8 mouse cellular contexts compared by ENCODE assay signal in the genomic region with DNA sequence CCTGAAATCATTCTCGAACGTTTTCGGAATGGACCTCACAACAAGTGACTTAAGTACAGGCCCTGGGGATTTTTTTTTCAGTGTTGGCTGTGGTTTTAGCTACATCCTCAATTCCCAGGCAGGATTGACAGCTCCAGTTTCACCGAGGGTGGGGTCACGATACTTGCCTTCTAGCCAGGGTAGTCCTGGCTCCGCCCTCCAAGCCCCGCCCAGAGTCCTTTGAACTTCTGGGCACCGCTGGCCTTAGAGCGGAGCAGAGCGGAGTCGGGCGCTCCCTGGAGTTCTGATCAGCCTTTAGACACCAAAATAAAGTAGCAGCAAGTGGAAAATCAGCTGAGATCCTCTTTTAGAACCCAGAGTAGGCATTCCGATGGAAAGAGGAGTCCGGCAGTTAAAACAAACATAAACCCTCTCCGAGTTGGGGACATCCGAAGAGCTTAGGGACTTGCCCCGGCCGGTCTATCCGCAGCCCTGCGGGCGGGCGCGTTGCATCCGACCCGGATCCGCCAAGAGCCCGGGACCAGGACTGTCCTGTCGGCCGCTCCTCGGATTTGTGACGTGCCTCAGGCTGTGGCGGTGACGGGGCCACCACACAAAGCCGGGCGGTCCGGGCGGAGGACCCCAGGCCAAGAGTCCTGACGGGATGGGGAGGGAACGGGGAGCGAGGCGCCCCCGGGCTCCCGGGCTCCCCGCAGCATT. TPM values are rescaled to one million over a fixed set of nuclear protein-coding genes. Genes with fewer than 3 reads are reported as not detected.
A peak's percentile ranks its signal among the peaks of the same experiment; 100 is the strongest.
DNase-seq lines count a peak whose midpoint lies in the region; ATAC-seq and TF ChIP-seq lines count a peak whose summit lies in the region.

No protein-coding gene starts in this region.

- WGBS in forebrain, postnatal 0 days: under 1% methylated on average over 44 of the region's 44 CpGs
- WGBS in lung, embryonic 14.5 days: 0% methylated on average over 44 of the region's 44 CpGs

- H3K27me3 ChIP-seq in MEL (ENCODE audit: control insufficient read depth in 1 of 2, insufficient read depth in 2 of 2, low read length in 2 of 2): no peaks in the 10 kb centered on the region
- peaks cover 10% of the 10 kb centered on the region; the same call in 1 of the 2 replicates for H3K27me3 ChIP-seq in forebrain, postnatal 0 days (ENCODE audit: insufficient read depth, low read length)
- H3K27me3 ChIP-seq in lung, embryonic 14.5 days (ENCODE audit: insufficient read depth, low read length): peaks cover 20% of the 10 kb centered on the region

- peak; percentile 98 for DNase-seq in MEL (ENCODE audit: low read depth, low spot score)
- peak; percentile 55 to 64 for DNase-seq in cerebellum, adult 18-20 months
- DNase-seq in forebrain, postnatal 0 days: peak; percentile 62
- peak; percentile 93 for DNase-seq in heart, postnatal 4 days
- DNase-seq in layer of hippocampus, adult 8-10 months (ENCODE audit: low spot score in 2 of 2): peak; percentile 61 to 65
- peak; percentile 97 for DNase-seq in lung, embryonic 14.5 days
- DNase-seq in testis, postnatal 14 days (ENCODE audit: low spot score): peak; percentile 86

- peak in 1 of 2 experiments; percentile 56; a peak in 2 of 4 replicates for TF ChIP-seq POLR2A in MEL (IDR thresholded peaks at IDR 0.05; ENCODE audit: control insufficient read depth in 1 of 2, insufficient read depth in 1 of 2, low read depth in 1 of 2, low read length in 2 of 2, poor library complexity in 1 of 2)

- H3K4me2 ChIP-seq in forebrain, postnatal 0 days (ENCODE audit: low read depth): peak overlapping the region; percentile 93
- H3K4me2 ChIP-seq in lung, embryonic 14.5 days: peak overlapping the region; percentile 100

- ATAC-seq in forebrain, postnatal 0 days: peak; percentile 69
- ATAC-seq in lung, embryonic 14.5 days (ENCODE audit: insufficient read depth): peak; percentile 83
- peak; percentile 76 for ATAC-seq in neutrophil, adult 5-6 weeks (ENCODE audit: extremely low read depth, insufficient number of reproducible peaks, low FRiP score, poor library complexity, severe bottlenecking)

- peak; percentile 1; the same call in 1 of the 2 replicates for TF ChIP-seq RAD21 in MEL (IDR thresholded peaks at IDR 0.05; ENCODE audit: low read depth, low read length)

- TF ChIP-seq CTCF in MEL (IDR thresholded peaks at IDR 0.05 in 2 of 3, conservative IDR thresholded peaks at IDR 0.05 in 1 of 3; ENCODE audit: control insufficient read depth in 1 of 3, insufficient read depth in 1 of 3, low read depth in 2 of 3, low read length in 3 of 3, poor library complexity in 1 of 3, severe bottlenecking in 1 of 3): no peak
- TF ChIP-seq CTCF in forebrain, postnatal 0 days (IDR thresholded peaks at IDR 0.05; ENCODE audit: low read depth): no peak
- TF ChIP-seq CTCF in lung, embryonic 14.5 days (IDR thresholded peaks at IDR 0.05; ENCODE audit: low read depth): no peak

- H3K9ac ChIP-seq in MEL (ENCODE audit: control insufficient read depth, low read depth, low read length, poor library complexity, severe bottlenecking): peak overlapping the region; percentile 93
- H3K9ac ChIP-seq in forebrain, postnatal 0 days: peak overlapping the region; percentile 72
- H3K9ac ChIP-seq in lung, embryonic 14.5 days: peak overlapping the region; percentile 91

- peak overlapping the region; percentile 79 to 93 for H3K4me3 ChIP-seq in MEL (ENCODE audit: control insufficient read depth in 1 of 2, insufficient read depth in 1 of 2, low read depth in 2 of 2, low read length in 2 of 2)
- peak overlapping the region; percentile 67 for H3K4me3 ChIP-seq in forebrain, postnatal 0 days (ENCODE audit: low read depth, low read length)
- peak overlapping the region; percentile 71 for H3K4me3 ChIP-seq in lung, embryonic 14.5 days (ENCODE audit: low read depth, low read length)

- TF ChIP-seq EP300 in MEL (IDR thresholded peaks at IDR 0.05; ENCODE audit: low read depth in 1 of 2, low read length in 2 of 2): peak in 1 of 2 experiments; percentile 37; a peak in 1 of 4 replicates

- 0 out of 4 replicates have a peak, but pooled peaks cover 0 to 4% of the 10 kb centered on the region in 2 experiments for H3K36me3 ChIP-seq in MEL (ENCODE audit: control insufficient read depth in 1 of 2, insufficient read depth in 2 of 2, low read length in 2 of 2)
- H3K36me3 ChIP-seq in forebrain, postnatal 0 days (ENCODE audit: insufficient read depth): no peaks in the 10 kb centered on the region
- no peaks in the 10 kb centered on the region for H3K36me3 ChIP-seq in lung, embryonic 14.5 days (ENCODE audit: insufficient read depth)

- H3K9me3 ChIP-seq in MEL (replicated peaks; ENCODE audit: insufficient read depth, low read length): no peaks in the 10 kb centered on the region
- H3K9me3 ChIP-seq in forebrain, postnatal 0 days (ENCODE audit: low read length): no peaks in the 10 kb centered on the region
- H3K9me3 ChIP-seq in lung, embryonic 14.5 days (ENCODE audit: low read depth, low read length): no peaks in the 10 kb centered on the region

- peaks cover 0 to 9% of the 10 kb centered on the region in 2 experiments; a peak in 2 of 4 replicates for H3K4me1 ChIP-seq in MEL (ENCODE audit: control insufficient read depth in 1 of 2, insufficient read depth in 2 of 2, low read length in 2 of 2)
- H3K4me1 ChIP-seq in forebrain, postnatal 0 days (ENCODE audit: insufficient read depth): 0 out of 2 replicates have a peak, but pooled peaks cover 6% of the 10 kb centered on the region
- peaks cover 13% of the 10 kb centered on the region; the same call in 1 of the 2 replicates for H3K4me1 ChIP-seq in lung, embryonic 14.5 days (ENCODE audit: insufficient read depth)

- peaks cover 12% of the 10 kb centered on the region for H3K79me2 ChIP-seq in MEL (ENCODE audit: control insufficient read depth, insufficient read depth, low read length, poor library complexity)

- peak overlapping the region; percentile 84 for H3K27ac ChIP-seq in MEL (ENCODE audit: control insufficient read depth, low read depth, low read length)
- peak overlapping the region; percentile 59; the same call in 1 of the 2 replicates for H3K27ac ChIP-seq in forebrain, postnatal 0 days (ENCODE audit: low read depth, low read length)
- H3K27ac ChIP-seq in lung, embryonic 14.5 days (ENCODE audit: low read depth): peak overlapping the region; percentile 97

TF ChIP-seq in MEL, 35 proteins besides CTCF, POLR2A, EP300 and RAD21 (continues in another document):
- TF ChIP-seq POLR2AphosphoS2 (IDR thresholded peaks at IDR 0.05; ENCODE audit: low read length): peak; percentile 23; the same call in 1 of the 2 replicates
- no peak for TF ChIP-seq MEF2A (IDR thresholded peaks at IDR 0.05; ENCODE audit: extremely low read depth, insufficient replicate concordance, low read depth, low read length, poor library complexity, severe bottlenecking)
- no peak for TF ChIP-seq TAL1 (IDR thresholded peaks at IDR 0.05; ENCODE audit: low read length)
- TF ChIP-seq USF2 (IDR thresholded peaks at IDR 0.05; ENCODE audit: borderline replicate concordance in 1 of 2, insufficient read depth in 1 of 2, low read depth in 1 of 2, low read length in 2 of 2): no peak
- no peak for TF ChIP-seq UBTF (IDR thresholded peaks at IDR 0.05; ENCODE audit: borderline replicate concordance, insufficient read depth, low read depth, low read length)
- TF ChIP-seq ZC3H11A (IDR thresholded peaks at IDR 0.05; ENCODE audit: low read depth, low read length): 0 out of 2 replicates have a peak, but pooled peaks have one; percentile 11
- TF ChIP-seq POLR2AphosphoS5 (IDR thresholded peaks at IDR 0.05; ENCODE audit: borderline replicate concordance, low read depth, low read length): no peak
- peak; percentile 91 for TF ChIP-seq ZNF384 (IDR thresholded peaks at IDR 0.05; ENCODE audit: low read depth, low read length)
- no peak for TF ChIP-seq CHD2 (IDR thresholded peaks at IDR 0.05; ENCODE audit: low read length)
- peak; percentile 72 for TF ChIP-seq SIN3A (IDR thresholded peaks at IDR 0.05; ENCODE audit: low read length)
- peak; percentile 39; the same call in 1 of the 2 replicates for TF ChIP-seq USF1 (IDR thresholded peaks at IDR 0.05; ENCODE audit: low read depth, low read length)
- no peak for TF ChIP-seq ZMIZ1 (IDR thresholded peaks at IDR 0.05; ENCODE audit: low read depth, low read length)
- TF ChIP-seq CHD1 (IDR thresholded peaks at IDR 0.05; ENCODE audit: low read depth, low read length): 0 out of 2 replicates have a peak, but pooled peaks have one; percentile 30
- peak; percentile 64; the same call in 1 of the 2 replicates for TF ChIP-seq RCOR1 (IDR thresholded peaks at IDR 0.05; ENCODE audit: low read depth, low read length)
- TF ChIP-seq MAFK (IDR thresholded peaks at IDR 0.05; ENCODE audit: borderline replicate concordance, low read depth, low read length): no peak
- no peak for TF ChIP-seq NRF1 (IDR thresholded peaks at IDR 0.05; ENCODE audit: insufficient read depth, low read depth, low read length, poor library complexity, severe bottlenecking)
- peak; percentile 50; the same call in 1 of the 2 replicates for TF ChIP-seq MAX (IDR thresholded peaks at IDR 0.05; ENCODE audit: low read length)
- no peak for TF ChIP-seq TBP (IDR thresholded peaks at IDR 0.05; ENCODE audit: low read depth, low read length)
- no peak for TF ChIP-seq GABPA (IDR thresholded peaks at IDR 0.05; ENCODE audit: low read depth, low read length)

RNA-seq across cellular contexts. Expression of a gene that starts 0.5 kb away (rescaled TPM):
- total RNA-seq in MEL (2012; rRNA removed): 19.9 and 22.8 TPM in 2 replicates
- polyA plus RNA-seq in MEL (2012; ENCODE audit: insufficient read depth in 1 of 2, insufficient read length in 2 of 2, low read depth in 1 of 2, low replicate concordance in 2 of 2, missing spikeins in 1 of 2): 10 to 100 TPM in 1 of 2 experiments, not detected in 1; 42.4 TPM
- 6.1 and 6.4 TPM in 2 replicates for total RNA-seq in forebrain, postnatal 0 days (2014; rRNA removed)
- polyA plus RNA-seq in forebrain, postnatal 0 days (2015; fragmentation: Nextera tagmentation; extraction: Ambion mirVana): 7.0 and 7.5 TPM in 2 replicates
- total RNA-seq in heart, postnatal 4 days (2021): 1 to 10 TPM; 5.5 TPM
- total RNA-seq in layer of hippocampus, adult 8-10 months (2022): 1 to 10 TPM; 7.8 to 10.0 (median 8.5) TPM
- polyA plus RNA-seq in lung, embryonic 14.5 days (2014; fragmentation: Nextera tagmentation; extraction: Ambion mirVana): 2.8 and 3.6 TPM in 2 replicates
- 176 and 186 TPM in 2 replicates for total RNA-seq in neutrophil, adult 5-6 weeks (2017)

RNA-seq across cellular contexts. Expression of a gene that starts 16.4 kb away (rescaled TPM):
- 41.4 and 52.6 TPM in 2 replicates for total RNA-seq in MEL (2012; rRNA removed)
- 10 to 100 TPM in 1 of 2 experiments, not detected in 1; 50.4 TPM for polyA plus RNA-seq in MEL (2012; ENCODE audit: insufficient read depth in 1 of 2, insufficient read length in 2 of 2, low read depth in 1 of 2, low replicate concordance in 2 of 2, missing spikeins in 1 of 2)
- 35.0 and 42.5 TPM in 2 replicates for total RNA-seq in forebrain, postnatal 0 days (2014; rRNA removed)
- 37.9 and 40.7 TPM in 2 replicates for polyA plus RNA-seq in forebrain, postnatal 0 days (2015; fragmentation: Nextera tagmentation; extraction: Ambion mirVana)
- total RNA-seq in heart, postnatal 4 days (2021): 10 to 100 TPM; 37.4 to 41.8 TPM
- total RNA-seq in layer of hippocampus, adult 8-10 months (2022): 10 to 100 TPM; 63.8 to 73.0 (median 64.6) TPM
- polyA plus RNA-seq in lung, embryonic 14.5 days (2014; fragmentation: Nextera tagmentation; extraction: Ambion mirVana): 103 and 107 TPM in 2 replicates
- 55.9 and 69.6 TPM in 2 replicates for total RNA-seq in neutrophil, adult 5-6 weeks (2017)

Comparison
In these comparisons a context has a peak if more than half of its experiments do, and no peak if none do; other contexts are left out.
1. Peak in every context shown above with its lines: DNase-seq, ATAC-seq, H3K4me3 ChIP-seq and H3K27ac ChIP-seq.